Mouse (Mus musculus) CH12.LX (cell line): Measurements from ENCODE around the gene Elane. TPM values are rescaled to one million over a fixed set of nuclear protein-coding genes. Genes with fewer than 3 reads are reported as not detected.
A peak's percentile ranks its signal among the peaks of the same experiment; 100 is the strongest.

ENCODE experiments used
- DNase-seq: peaks from one replicate; pipeline ENCODE4 v3.0.0-alpha.2; 2013; ENCODE audit errors: extremely low read depth
- H3K27ac ChIP-seq: 2 replicates; pipeline ENCODE4 v1.5.1; 2012; ENCODE audit warnings: low read depth, mild to moderate bottlenecking, control low read depth, moderate library complexity; ENCODE audit not compliant: insufficient read depth
- H3K27me3 ChIP-seq: replicated peaks from 2 replicates; pipeline ENCODE3; 2012; ENCODE audit warnings: inconsistent platforms
- H3K36me3 ChIP-seq, 2 experiments: replicated peaks in 1 of 2; 2 replicates each; pipeline versions ENCODE3 to v1.6.1; 2012; ENCODE audit warnings: inconsistent platforms in 1 of 2, low read length in 1 of 2, mild to moderate bottlenecking in 1 of 2, mixed read lengths in 1 of 2, moderate library complexity in 1 of 2; ENCODE audit not compliant: control insufficient read depth in 1 of 2, insufficient read depth in 1 of 2
- H3K4me1 ChIP-seq, 2 experiments: 2 replicates each; pipeline ENCODE4 v1.6.1; 2012; ENCODE audit warnings: inconsistent platforms in 1 of 2, moderate library complexity in 1 of 2; ENCODE audit not compliant: insufficient read depth in 2 of 2, control insufficient read depth in 1 of 2
- H3K4me2 ChIP-seq: 2 replicates; pipeline ENCODE4 v1.6.1; 2012; ENCODE audit warnings: low read depth, mild to moderate bottlenecking, control low read depth; ENCODE audit not compliant: poor library complexity, insufficient read depth, severe bottlenecking
- H3K4me3 ChIP-seq, 3 experiments: fragments of 150-350 bp in 1 of 3; sonication (generic) in 1 of 3; replicated peaks in 1 of 3; 2 replicates each; pipeline versions ENCODE3 to v1.5.1; 2011 to 2012; ENCODE audit warnings: low read depth in 2 of 3, low read length in 2 of 3, mild to moderate bottlenecking in 2 of 3, moderate library complexity in 2 of 3, control low read depth in 1 of 3, improper control_type of control experiment in 1 of 3, inconsistent platforms in 1 of 3, mixed read lengths in 1 of 3; ENCODE audit not compliant: poor library complexity in 1 of 3
- H3K79me2 ChIP-seq: replicated peaks from 2 replicates; pipeline ENCODE4 v1.6.1; 2012; ENCODE audit warnings: mild to moderate bottlenecking, moderate library complexity; ENCODE audit not compliant: control insufficient read depth, poor library complexity, insufficient read depth, severe bottlenecking; ENCODE audit errors: extremely low read depth
- H3K9ac ChIP-seq: 2 replicates; pipeline ENCODE4 v1.6.1; 2012; ENCODE audit warnings: low read depth, mild to moderate bottlenecking, control low read depth, moderate library complexity; ENCODE audit not compliant: insufficient read depth
- H3K9me3 ChIP-seq: replicated peaks from 2 replicates; pipeline ENCODE3; 2012; ENCODE audit warnings: low read length, inconsistent platforms, mixed read lengths
- BHLHE40 ChIP-seq: IDR thresholded peaks from 2 replicates; pipeline ENCODE4 v1.6.1; 2011; ENCODE audit warnings: mild to moderate bottlenecking, low read depth, low read length, improper control_type of control experiment
- CTCF ChIP-seq, 2 experiments: IDR thresholded peaks in 1 of 2; conservative IDR thresholded peaks in 1 of 2; 2 replicates each; pipeline ENCODE4 v1.5.1; 2011 to 2012; ENCODE audit warnings: low read depth in 2 of 2, low read length in 2 of 2, improper control_type of control experiment in 1 of 2, inconsistent platforms in 1 of 2, mild to moderate bottlenecking in 1 of 2, moderate library complexity in 1 of 2
- GABPA ChIP-seq: IDR thresholded peaks from 2 replicates; pipeline ENCODE4 v1.6.1; 2012; ENCODE audit warnings: low read depth, low read length, improper control_type of control experiment, inconsistent platforms; ENCODE audit not compliant: insufficient replicate concordance
- MAFK ChIP-seq: IDR thresholded peaks from 2 replicates; pipeline ENCODE4 v1.6.1; 2011; ENCODE audit warnings: low read length, improper control_type of control experiment; ENCODE audit not compliant: insufficient replicate concordance
- MXI1 ChIP-seq: IDR thresholded peaks from 2 replicates; pipeline ENCODE4 v1.6.1; 2011; ENCODE audit warnings: mild to moderate bottlenecking, low read depth, low read length, improper control_type of control experiment
- MYC ChIP-seq: IDR thresholded peaks from 2 replicates; pipeline ENCODE4 v1.6.1; 2011; ENCODE audit warnings: low read depth, mild to moderate bottlenecking, improper control_type of control experiment, low read length
- NELFE ChIP-seq: IDR thresholded peaks from 2 replicates; pipeline ENCODE4 v1.6.1; 2011; ENCODE audit warnings: low read depth, low read length, improper control_type of control experiment
- NRF1 ChIP-seq: IDR thresholded peaks from 2 replicates; pipeline ENCODE4 v1.6.1; 2014; ENCODE audit warnings: low read depth, mild to moderate bottlenecking, inconsistent platforms, low read length, improper control_type of control experiment, moderate library complexity
- POLR2A ChIP-seq: IDR thresholded peaks from 2 replicates; pipeline ENCODE4 v1.6.1; 2011; ENCODE audit warnings: low read depth, mild to moderate bottlenecking, improper control_type of control experiment, low read length
- POLR2AphosphoS2 ChIP-seq: IDR thresholded peaks from 2 replicates; pipeline ENCODE4 v1.6.1; 2011; ENCODE audit warnings: low read depth, low read length, improper control_type of control experiment
- RAD21 ChIP-seq: IDR thresholded peaks from 2 replicates; pipeline ENCODE4 v1.6.1; 2011; ENCODE audit warnings: low read depth, mild to moderate bottlenecking, low read length, improper control_type of control experiment, moderate library complexity
- RCOR1 ChIP-seq: conservative IDR thresholded peaks from 2 replicates; pipeline ENCODE4 v1.6.1; 2012; ENCODE audit warnings: low read depth, mild to moderate bottlenecking, inconsistent platforms, low read length, improper control_type of control experiment
- SMC3 ChIP-seq: IDR thresholded peaks from 2 replicates; pipeline ENCODE4 v1.6.1; 2011; ENCODE audit warnings: low read depth, low read length, improper control_type of control experiment
- UBTF ChIP-seq: IDR thresholded peaks from 2 replicates; pipeline ENCODE4 v1.6.1; 2012; ENCODE audit warnings: low read depth, mild to moderate bottlenecking, inconsistent platforms, low read length, improper control_type of control experiment, moderate library complexity
- ZMIZ1 ChIP-seq: IDR thresholded peaks from 2 replicates; pipeline ENCODE4 v1.6.1; 2012; ENCODE audit warnings: low read depth, mild to moderate bottlenecking, inconsistent platforms, low read length, improper control_type of control experiment
- ZNF384 ChIP-seq: IDR thresholded peaks from 2 replicates; pipeline ENCODE4 v1.6.1; 2012; ENCODE audit warnings: low read depth, low read length, improper control_type of control experiment, inconsistent platforms
- dilution Hi-C: fragments of 300-500 bp; cut with MboI; formaldehyde crosslinking; loops from 2 replicates; pipeline ENCODE4 v1.14.3; 2020; ENCODE audit warnings: low sequenced_read_pairs; ENCODE audit not compliant: extremely low pct_unique_long_range_greater_than_20kb, extremely low pct_ligation_motif_present
- in situ Hi-C: fragments of 300-500 bp; cut with MboI; formaldehyde crosslinking; loops from 3 replicates; pipeline ENCODE4 v1.14.3; 2019; ENCODE audit warnings: low sequenced_read_pairs, low pct_ligation_motif_present, low pct_unique_long_range_greater_than_20kb, mixed read lengths
- polyA plus RNA-seq: library from polyadenylated mRNA; unstranded; fragments of >175 nt; gene quantifications from 2 replicates; pipeline ENCODE4 v1.2.1, GENCODE M21; 2012; ENCODE audit warnings: low read depth; ENCODE audit not compliant: insufficient read length
- total RNA-seq, 2 experiments: library from RNA; depleted of rRNA; stranded (reverse); fragments of 300-350 nt in 1 of 2; fragments of >200 nt in 1 of 2; gene quantifications; 2 replicates each; pipeline ENCODE4 v1.2.3; 2012 to 2014

Elane gene
- total and polyA plus RNA-seq, 3 experiments: not detected

DNA sequence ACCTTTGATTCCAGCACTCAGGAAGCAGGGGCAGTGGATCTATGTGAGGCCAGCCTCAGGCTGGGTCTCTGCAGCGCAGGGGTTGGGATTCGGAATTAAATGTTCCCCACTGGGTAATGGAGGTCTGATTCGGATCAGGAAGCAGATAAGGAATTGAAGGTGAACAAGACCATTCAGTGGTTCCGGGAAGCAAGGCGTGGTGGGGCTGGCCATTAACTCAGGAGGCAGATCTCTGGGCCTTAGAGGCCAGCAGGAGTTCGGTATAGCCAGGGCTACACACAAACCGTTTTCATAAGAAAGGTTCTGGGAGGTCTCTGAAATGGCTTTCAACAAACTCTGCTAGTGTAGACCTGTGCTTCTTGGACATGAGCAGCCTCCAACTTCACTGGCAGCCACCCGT, 33.2 kb upstream of the Elane start:
- Histone ChIP-seq H3K9ac (peak overlapping the region; percentile 97), H3K27ac (peak overlapping the region; percentile 96), H3K9me3 (no peaks in the 10 kb centered on the region), H3K4me1 (peaks cover 17 to 50% of the 10 kb centered on the region in 2 experiments), H3K36me3 (peaks cover 16 to 24% of the 10 kb centered on the region in 2 experiments), H3K4me2 (peak overlapping the region; percentile 84), H3K27me3 (no peaks in the 10 kb centered on the region), H3K4me3 (peak overlapping the region; percentile 51 to 90 (median 58)), H3K79me2 (peaks cover 33% of the 10 kb centered on the region)
- dilution Hi-C loops: no loop called here
- no peak for DNase-seq
- TF ChIP-seq NRF1: 0 out of 2 replicates have a peak, but pooled peaks have one; percentile 12
- TF ChIP-seq RAD21: no peak
- no peak for TF ChIP-seq MAFK
- TF ChIP-seq BHLHE40: 0 out of 2 replicates have a peak, but pooled peaks have one; percentile 9
- TF ChIP-seq RCOR1: no peak
- no peak for TF ChIP-seq ZMIZ1
- TF ChIP-seq MYC: no peak
- no peak for TF ChIP-seq SMC3
- no peak for TF ChIP-seq UBTF
- TF ChIP-seq MXI1: no peak
- no peak for TF ChIP-seq CTCF (conservative IDR thresholded peaks at IDR 0.05 in 1 of 2, IDR thresholded peaks at IDR 0.05 in 1 of 2; ENCODE audit: low read depth in 2 of 2, low read length in 2 of 2)
- no peak for TF ChIP-seq POLR2A
- TF ChIP-seq POLR2AphosphoS2: no peak
- in situ Hi-C loops: no loop called here

DNA sequence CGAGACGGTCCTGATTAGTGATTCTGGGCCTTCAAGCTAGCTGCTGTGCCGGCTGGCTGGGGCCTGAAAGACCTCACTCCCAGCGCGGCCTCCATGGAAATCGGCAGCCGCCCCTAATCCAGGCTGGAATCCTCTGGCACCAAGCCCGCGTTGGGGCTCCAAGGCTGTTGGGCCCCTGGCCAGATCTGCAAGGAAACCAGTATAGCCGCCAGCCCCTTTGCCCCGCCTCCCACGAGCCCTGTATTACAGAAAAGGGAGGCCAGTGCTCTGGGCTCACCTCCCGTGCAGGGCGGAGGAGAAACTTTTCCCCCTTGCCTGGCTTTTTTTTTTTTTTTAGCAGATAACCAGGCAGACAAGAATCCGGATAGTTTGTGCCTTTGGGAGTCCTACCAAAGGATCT, 32.7 kb upstream of the Elane start:
- peak; percentile 61 for DNase-seq
- Histone ChIP-seq H3K9me3 (no peaks in the 10 kb centered on the region), H3K27ac (peak overlapping the region; percentile 96), H3K79me2 (peaks cover 38% of the 10 kb centered on the region), H3K9ac (peak overlapping the region; percentile 97), H3K4me1 (peaks cover 19 to 56% of the 10 kb centered on the region in 2 experiments), H3K27me3 (no peaks in the 10 kb centered on the region), H3K4me2 (peak overlapping the region; percentile 84), H3K36me3 (peaks cover 22 to 29% of the 10 kb centered on the region in 2 experiments), H3K4me3 (peak overlapping the region; percentile 51 to 90 (median 58))
- in situ Hi-C loops: no loop called here
- TF ChIP-seq ZMIZ1 (peak; percentile 61), NELFE (peak; percentile 22), ZNF384 (peak; percentile 48; the same call in 1 of the 2 replicates), GABPA (no peak)
- dilution Hi-C loops: no loop called here
